Mouse (Mus musculus) left cerebral cortex, postnatal 14 days (tissue): ENCODE results near the gene Ccdc50. TPM values are rescaled to one million over a fixed set of nuclear protein-coding genes. Genes with fewer than 3 reads are reported as not detected.

Experiments
- DNase-seq, 2 experiments: peaks; one replicate each; pipeline ENCODE4 v3.0.0; 2021 to 2022; ENCODE audit warnings: low spot score in 2 of 2, mixed read lengths in 1 of 2
- intact Hi-C: fragments of 180-260 bp; cut with DNase I; formaldehyde crosslinking; loops from one replicate; pipeline ENCODE4 v1.15.1; 2025
- total RNA-seq, 2 experiments: library from RNA; stranded (reverse); gene quantifications; 2 replicates each; pipeline ENCODE4 v1.2.3; 2021

The Ccdc50 gene
- total RNA-seq, 2 experiments from 2014 or later = 67.0 to 69.1 TPM

DNA sequence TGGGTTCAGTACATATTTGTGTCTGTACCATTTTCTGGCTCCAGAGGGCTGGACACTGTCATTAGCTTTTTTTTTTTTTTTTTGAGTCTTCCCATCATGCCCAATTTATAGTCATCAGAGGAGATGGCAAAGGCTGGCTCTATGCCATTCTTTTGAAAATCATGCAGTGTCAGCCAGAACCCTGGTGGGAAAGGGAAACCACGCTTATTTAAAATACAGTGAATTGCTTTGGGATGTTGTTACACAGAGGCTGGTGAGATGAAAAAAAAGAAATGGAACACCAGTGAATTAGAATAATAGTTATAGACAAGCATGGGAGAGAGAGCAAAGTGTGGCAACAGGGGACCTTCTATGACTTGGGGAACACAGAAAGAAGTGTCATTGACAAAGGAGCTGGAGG, 95.2 kb downstream of the Ccdc50 start:
- intact Hi-C loops = no loop called here
- no peak for DNase-seq

Other genes starting within 250 kb of the Ccdc50 start
- gene Ostn, start 81.4 kb upstream of the Ccdc50 start, total RNA-seq = under 1 TPM; 0.33 to 0.70 TPM
- gene Uts2b, start 18.6 kb upstream of the Ccdc50 start, total RNA-seq = not detected